Mouse (Mus musculus) hindlimb bud, embryonic 11.5 days (tissue): ENCODE results near the gene Atad3a.
"Not testable (repeated sequence)": the region's sequence is repeated elsewhere in the genome, so short reads cannot be mapped to it uniquely, and the experiment has no call there.

ENCODE experiments used
- DNase-seq: peaks from one replicate; pipeline ENCODE4 v3.0.0-alpha.2; 2012; ENCODE audit warnings: low read depth, low spot score; ENCODE audit errors: extremely low spot score

Atad3a gene

DNA sequence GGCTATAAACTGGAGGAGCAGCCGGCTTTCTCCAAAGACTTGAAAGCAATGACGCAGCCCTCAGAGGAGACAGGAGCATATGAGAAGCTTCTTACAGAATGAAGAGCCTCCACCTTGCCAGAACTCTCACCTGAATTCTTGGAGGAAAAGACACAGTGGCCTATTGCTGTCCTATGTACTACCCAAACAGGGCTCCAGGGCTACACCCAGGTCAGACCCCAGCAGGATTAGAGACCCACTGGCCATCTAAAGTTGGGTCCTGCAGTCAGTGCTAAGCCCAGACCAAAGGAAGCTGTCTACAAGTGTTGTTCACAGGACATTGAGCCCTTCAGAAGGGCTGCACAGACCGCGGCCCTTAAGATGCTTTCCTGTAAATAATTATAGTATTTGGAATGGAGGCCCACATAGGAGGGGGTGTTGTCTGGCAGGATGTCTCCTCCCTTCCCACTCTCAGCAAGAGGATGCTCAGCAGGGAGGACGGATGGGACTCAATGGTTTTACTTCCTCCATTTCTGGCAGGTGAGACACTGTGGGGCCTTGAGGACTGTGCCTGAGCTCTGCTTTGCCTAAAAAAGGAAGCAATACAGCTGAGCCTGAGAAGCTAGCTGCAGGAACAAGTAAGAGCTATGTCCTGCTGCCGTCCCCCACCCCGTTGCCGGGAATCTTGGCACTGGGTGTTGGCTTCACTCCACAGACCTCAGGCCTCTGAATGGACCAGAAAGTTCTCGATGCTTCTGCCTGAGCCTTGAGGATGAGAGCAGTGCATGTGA, 14.3 kb upstream of the Atad3a start:
- no peak for DNase-seq

DNA sequence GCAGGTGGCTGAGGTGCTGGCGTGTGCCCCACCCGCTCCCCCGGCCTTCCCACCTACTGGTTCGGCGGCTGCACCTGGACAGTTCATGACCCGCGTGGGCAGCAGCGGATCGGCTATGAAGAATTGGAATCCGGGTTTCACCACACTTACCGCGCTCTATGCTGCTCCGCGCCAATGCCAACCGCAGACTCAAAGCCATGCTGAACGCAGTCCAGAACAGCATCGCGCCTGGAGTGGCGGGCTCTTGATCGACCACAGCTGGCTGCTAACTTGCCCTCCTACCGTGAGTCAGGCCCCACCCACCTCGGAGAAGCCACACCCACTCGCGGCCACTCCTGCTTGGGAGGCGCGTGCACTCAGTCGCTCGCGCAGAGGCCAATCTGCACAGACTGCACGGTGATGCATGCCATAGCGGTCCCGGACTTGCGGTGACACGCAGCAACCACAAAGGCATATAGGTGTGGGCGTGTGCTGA, 13.4 kb upstream of the Atad3a start, which contains the start of gene Vwa1:
TSS of gene Vwa1 (minus strand) at position 419 of the 475 bp plus-strand sequence.
- DNase-seq, result peak; percentile 33

DNA sequence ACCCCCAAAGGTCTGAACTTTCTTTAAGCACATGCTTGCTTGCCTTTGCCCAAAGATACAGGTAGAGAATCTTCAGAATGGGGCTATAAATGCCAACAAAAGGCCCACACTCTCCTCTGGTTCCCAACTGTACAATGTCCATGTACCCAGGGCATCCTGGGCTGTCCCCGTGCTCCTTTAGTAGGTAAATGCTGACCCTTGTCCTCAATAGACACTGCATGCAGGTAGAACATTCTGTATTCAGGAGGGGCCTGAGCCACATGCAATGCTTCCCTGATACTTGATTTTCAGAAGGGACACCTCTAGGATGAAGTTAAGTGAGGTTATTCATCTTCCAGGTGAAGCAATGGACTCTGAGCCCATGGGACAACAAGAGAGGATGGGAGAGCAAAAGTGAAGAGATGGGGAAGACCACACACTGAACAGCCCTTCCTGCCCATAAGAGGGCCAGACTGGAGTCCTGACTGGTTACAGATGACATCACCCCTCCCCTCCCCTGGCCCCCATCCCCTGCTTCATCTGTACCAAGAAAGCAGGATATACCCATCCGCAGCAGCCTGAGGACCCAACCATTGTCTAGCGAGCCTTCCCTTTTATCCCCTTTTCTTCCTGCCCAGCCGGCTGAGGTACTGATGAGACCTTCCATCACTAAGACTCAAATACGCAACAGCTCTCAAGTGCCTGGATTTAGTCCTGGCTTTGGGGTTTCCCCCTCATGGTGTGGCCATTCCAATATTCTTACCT, 12.6 kb upstream of the Atad3a start:
- DNase-seq, result no peak

DNA sequence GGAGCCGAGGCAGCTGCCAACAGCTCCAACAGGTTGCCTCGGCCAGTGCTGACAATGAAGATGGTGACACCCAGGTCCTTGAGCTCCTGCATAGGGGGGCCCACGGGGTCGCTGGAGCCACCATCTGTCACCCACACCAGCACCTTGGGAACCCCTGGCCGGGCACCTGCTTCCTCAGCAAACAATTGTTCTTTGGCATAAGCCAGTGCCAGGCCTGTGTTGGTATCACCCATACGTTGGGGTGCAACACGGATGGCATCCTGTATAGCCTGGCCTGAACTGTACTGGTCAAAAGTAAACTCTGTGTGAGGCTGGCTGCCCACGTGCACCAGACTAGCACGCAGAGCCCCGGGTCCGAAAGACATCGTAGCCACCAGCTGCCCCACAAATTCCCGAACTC, 11.9 kb upstream of the Atad3a start:
- DNase-seq, result no peak

DNA sequence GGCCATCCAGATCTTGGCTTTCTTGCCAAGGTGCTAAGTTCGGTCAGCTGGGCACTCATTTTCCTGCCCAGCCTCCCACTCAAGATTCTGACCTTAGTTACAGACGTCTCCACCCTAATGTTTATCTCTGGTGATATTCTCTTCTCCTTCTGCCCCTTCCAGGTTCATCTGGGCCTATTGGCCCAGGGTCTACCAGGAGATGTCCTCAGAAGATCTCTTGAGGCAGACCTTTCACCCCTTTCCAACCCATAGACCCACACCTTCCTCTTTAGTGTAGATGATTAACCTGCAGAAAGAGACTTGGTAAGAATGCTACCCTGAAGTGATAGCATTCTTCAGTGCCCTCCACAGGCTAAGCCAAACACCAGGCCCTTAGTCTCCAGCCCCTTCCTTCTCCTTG, 10.8 kb upstream of the Atad3a start:
- DNase-seq, result no peak

DNA sequence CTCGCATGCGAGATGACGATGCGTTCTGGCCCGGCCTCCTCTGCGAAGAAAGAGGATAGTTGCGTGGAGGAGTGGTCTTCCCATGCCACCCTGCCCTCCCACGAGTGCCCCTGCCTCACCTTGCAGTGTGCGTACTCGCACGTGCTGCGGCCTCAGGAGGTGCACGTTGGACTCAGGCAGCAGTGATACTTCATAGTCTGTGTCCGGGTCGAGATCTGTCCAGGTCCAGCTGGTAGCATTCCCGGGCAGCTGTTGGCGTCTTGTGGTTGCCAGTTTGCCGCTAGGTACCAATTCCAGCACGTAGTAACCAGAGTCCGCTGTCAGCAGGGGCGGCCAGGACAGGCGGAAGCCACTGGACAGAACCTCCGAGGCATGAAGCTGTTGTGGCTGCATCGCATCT, 9.7 kb upstream of the Atad3a start:
- DNase-seq, result no peak

DNA sequence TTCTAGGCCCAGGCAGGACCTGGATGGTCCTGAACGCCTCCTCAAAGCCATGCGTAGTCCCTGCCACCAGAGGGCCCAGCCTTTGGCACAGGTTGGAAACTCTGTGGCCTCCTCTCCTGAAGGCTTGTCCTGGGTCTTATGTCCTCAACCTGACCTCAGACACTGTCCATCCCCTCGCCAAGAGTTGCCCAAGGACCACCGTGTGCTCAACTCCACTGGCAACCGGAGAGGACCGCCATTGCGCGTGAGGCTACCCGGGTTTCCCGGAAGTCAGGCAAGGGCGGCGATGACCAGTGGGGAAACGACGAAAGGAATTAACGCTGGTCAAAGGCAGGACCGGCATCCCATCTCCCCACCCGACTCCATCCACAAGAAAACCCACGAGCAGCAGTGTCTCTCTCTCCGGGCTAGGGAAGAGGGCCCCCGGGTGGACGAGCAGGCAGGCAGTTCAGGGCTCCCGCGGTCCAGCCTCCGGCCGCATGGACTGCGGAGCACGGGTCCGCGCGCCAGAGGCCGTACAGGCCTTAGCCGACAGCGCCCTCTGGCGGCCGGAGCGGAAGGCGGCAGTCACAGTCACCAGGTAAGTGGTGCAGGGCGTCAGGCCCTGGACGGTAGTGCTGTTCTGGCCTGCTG, 9.1 kb upstream of the Atad3a start:
- peak; percentile 61 for DNase-seq

DNA sequence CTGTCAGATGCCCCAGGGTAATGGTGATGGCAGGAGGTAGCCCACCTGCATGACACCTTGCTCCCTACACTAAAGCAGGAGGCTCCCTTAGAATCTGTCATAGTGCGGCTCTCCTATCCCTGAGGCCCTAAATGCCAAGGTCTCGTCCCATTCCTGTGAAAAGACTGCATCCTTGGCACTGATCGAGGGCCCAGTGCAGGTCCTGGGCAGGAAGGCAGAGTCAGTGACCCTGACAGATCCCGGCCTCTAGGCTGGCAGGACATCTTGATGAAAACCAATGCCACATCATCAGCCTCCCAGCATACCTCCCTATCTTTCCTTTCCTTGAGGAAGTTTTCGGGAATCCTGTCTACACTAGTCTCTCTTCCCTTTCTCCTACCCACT, 8.6 kb upstream of the Atad3a start:
- no peak for DNase-seq

DNA sequence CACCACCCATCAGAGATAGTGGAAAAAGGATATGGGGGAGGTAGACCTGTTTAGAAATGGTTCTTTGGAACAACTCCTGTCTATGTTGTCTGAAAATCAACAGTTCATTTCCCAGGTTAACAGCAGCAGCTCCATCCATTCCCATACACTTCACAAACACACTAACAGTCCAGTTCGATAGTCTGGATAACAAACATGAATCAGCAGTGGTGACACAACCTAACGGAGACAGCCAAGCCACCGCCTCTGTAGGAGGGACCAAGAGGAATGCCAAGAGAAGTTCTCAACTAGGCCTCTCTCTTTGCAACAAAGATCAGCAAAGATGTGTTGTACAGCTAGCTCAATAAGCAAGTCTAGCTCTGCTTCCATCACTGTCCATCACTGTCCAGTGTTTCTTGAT, 1.5 kb upstream of the Atad3a start:
- no peak for DNase-seq

DNA sequence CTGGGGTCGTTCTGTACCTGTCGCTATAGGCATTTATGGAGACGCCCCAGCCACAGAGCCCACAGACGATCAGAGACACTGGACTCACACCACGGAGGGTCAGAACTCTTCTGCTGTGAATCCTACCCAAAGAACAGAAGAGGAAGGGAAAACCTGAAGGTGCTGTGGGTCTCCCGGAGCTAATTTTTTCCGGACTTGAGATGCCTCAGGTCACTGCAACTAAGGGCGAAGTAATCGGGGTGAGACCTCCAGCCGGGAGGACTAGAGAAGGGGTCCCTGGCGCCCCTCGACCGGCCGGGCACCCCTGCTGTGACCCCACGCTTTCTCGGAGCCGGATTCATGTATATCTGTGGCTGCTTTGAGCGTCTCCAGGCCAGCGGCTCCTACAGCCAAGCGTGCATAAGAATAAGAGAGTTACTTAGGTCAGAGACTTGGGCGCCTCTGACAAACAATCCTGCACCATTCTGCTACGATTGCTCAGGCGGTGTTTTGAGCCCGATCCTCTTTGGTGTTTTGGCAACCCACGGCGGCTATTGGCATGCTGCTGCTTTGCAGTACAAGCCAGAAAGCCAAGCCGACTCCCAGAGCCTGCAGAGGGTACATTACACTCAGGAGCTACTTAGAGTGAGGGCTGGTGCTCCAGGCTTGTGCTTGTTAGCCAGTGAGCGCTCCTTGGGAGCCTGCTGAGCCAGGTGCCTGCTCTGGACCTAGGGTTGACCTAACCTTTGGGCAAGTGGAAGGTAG, 635 bp upstream of the Atad3a start:
- no peak for DNase-seq

DNA sequence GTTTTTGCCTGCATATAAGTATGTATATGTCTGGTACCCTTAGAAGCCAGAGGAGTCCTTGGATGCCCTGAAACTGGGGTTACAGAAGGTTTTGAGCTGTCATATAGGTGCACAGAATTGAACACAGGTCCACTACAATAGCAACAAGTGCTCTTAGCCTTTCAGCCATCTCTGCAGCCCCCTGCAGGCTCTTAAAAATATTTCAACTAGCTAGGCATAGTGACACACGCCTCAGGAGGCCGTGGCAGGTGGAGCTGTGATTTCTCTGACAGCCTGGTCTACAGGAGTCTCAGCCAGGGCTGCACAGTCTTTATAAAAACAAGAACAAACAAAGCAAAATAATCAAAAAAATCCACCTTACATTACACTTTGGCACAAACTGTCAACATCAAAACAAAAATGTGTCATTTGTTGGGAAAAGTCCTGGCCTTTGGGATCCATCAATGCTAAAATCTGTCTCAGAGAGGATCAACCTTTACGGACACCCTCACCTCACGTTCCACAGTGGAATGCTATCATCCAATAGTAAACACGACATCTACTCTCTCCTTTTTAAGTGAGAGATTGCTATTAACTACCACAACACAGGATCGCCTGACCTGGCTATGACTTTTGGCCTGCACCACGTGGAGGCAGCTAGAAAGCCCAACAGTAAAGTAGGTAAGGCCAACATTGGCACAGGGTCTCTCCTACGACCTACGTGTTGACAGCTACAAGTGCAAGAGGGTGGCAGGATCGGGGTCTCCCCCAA, 856 bp downstream of the Atad3a start:
- no peak for DNase-seq

DNA sequence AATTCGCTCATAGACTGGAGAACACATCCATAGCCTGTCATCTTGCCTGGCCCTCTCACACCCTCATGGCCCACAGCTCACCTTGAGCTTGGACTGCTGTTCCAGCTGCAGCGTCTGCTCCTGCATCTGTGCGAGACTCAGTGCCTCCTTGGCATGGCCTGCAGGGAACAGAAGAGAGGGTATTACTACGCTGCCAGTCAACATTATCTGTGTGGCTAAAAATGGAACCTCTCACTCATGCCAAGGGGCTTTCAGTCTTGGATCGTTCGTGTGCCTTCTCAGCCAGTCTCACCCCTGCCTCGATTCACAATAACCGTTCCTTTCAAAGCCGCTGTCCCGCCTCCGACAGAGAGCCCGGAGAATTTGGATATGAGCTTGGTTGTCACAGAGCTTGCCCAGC, 3.9 kb downstream of the Atad3a start:
- no peak for DNase-seq

DNA sequence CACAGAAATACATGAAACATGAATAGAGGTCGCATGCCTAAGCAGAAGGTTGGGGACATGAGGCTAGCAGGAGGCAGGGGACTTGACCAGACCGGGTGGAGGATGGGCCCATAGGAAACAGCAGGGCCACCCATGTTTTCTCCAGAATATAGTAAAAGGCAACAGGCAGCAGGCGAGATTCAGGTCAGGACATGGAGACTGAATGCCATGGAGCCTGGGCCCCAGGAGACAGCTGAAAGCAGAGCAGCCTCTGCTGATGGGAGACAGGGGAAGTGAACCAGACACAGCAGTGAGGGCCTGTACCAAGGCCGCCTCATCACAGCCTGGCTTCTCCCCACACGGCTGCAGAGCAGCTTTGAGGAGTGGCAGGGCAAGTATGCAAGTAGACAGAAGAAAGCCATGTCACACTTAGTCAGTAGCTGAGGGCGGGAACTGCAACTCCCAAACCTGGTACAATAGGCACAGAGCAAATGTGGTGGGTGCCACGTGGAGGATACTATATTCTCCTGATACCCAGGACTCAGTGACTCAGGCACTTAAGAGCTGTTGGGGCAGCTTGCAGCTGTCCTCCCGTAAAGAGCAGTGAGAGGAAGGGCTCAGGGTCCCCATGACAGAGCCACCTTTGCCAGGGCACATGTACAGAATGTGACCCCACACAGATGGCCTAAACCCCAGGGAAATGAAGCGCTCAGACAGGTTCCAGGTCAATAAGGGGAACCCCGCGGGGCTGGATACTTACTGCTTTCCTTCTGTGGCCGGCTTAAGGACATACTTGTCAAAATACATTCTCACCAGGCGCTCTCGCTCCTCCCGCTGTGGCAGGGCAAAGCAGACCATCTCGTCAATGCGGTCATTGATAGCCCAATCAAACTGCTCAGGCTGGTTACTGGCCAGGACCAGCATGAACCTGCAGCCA, 14.1 kb downstream of the Atad3a start:
- DNase-seq, result no peak

DNA sequence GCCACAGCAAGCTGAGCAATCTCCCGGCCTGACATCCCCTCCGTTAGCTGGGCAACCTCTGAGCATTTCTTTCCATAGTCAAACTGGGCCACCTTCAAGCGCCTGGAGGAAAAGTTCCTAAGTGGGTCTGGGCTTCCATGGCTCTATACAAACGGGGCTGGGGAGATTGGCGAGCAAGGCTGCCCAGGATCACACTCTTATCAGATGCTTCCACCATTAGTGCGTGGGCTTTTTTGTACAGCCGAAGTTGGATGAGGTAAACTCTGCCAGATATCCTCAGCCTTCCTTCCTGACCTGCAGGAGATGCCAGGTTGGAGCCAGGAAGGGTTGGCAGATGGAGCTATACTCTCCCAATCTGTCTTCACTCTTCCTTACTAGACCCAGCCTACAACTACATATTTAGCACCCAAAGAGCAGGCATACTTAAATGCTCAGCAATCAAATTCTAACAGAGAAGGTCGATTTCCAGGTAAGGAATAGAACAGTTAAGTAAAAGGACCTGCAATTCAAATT, 14.8 kb downstream of the Atad3a start:
- DNase-seq, result no peak

DNA sequence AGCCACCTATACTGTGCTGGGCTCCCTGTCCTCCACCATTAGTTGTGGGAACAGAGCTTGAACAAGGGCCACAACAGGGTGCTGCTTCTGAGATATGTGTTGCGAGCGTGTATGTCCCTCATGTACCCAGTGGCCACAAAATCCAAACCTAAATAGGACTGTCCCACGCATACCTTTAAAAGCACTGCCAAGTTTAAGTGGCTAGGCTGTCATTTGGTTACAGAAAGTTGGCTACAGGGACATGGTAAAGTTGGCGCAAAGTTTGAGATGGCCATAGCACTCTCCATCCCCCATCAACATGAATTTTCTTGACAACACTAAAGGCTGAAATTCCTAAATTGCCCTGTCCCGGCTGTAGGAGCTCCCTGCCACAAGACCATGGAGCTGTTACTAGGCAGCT, 15.8 kb downstream of the Atad3a start:
- DNase-seq, result no peak

DNA sequence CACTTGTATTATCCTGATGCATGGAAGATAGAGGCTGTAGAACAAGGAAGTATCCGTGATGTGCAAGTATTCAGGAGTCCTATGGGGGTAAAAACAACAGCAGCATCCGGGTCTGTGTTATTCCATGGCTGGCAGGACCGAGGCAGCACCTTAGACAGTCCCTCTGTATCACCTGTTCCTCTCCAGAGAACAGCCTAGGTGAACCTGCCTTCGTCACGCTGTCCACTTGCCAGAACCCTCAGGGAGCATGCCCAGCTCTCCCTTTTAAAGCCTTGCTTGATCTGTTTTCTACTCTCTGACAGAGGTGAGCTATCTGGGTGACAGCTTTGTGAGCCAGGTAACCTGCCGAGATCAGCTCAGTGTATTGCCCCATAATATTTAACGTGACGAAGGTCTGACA, 16.4 kb downstream of the Atad3a start:
- no peak for DNase-seq

DNA sequence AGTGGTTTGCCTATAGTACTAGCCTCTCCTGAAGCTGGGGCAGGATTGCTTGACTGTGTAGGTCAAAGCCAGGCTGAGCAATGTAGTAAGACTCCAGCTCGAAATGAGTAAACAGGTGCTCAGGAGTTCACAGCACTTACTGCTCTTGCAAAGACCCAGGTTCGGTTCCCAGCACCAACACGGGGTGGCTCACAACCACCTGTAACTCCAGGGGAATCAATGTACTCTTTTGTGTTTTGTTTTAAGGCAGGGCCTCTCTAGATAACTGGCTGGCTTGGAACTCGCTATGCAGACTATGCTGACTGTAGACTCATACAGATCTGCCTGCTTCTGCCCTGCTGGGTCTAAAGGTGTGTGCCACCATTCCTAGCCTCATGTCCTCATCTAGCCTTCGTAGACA, 18.2 kb downstream of the Atad3a start:
- DNase-seq, result no peak

DNA sequence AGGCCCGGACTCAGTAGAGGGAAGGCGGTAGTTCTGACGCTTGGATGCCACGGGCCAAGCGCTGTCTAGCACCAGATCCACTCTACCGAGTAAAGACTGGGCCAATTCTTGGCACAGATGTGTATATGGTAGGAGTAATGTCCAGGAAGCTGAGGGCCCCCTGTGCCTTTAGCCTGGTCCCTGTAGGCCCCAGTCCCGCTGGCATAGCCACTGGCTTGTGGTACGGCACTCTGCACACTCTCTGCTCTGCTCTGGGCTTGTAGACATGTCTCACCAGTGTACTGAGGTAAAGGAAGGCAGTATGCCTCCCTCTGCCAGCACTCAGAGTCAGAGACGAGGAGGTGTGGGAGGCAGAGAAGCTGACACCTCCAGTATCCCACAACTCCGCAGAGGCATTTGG, 20.2 kb downstream of the Atad3a start:
- not testable (repeated sequence) for DNase-seq
